Mouse (Mus musculus): ENCODE measurements around the gene Adar.
"Not testable (repeated sequence)": the region's sequence is repeated elsewhere in the genome, so short reads cannot be mapped to it uniquely, and the experiment has no call there.

Adar gene

DNA sequence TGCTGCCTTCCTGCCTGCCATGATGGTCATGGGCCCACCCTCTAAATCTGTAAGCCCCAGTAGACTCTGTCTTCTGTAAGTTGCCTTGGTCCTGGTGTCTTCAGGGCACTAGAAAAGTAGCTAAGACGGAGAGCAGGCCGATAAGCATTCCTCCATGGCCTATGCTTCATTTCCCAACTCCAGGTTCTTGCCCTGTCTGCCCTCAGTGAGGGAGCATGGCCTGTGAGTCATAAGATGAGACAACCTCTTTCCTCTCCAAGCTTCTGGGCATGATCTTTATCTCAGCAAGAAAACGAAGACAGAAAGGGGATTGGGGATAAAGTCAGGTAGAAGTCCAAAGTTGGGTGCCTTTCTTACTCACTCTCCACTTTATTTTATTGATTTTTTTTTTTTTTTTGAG is 83.7 kb downstream of the Adar start:
- DNase-seq = no peak

DNA sequence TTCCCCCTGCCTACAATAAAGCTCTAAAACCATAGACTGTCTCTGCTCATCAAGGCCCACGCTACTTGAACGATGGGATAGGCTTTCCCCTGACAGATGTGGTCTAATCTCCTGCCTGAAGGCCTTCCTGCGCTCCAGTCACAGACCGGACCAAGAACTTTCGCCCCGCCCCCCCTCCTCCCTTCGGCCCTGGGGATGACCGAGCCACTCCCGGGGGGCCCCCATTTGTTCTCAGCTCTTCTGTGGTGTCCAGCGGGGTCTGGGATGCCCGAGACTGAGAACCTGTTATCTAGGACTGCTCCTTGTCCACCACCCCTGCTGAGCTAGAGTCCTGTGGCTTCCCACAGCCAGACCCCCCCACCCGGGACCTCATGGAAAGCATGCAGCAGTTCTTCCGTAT is 84.7 kb downstream of the Adar start:
- no peak for DNase-seq

DNA sequence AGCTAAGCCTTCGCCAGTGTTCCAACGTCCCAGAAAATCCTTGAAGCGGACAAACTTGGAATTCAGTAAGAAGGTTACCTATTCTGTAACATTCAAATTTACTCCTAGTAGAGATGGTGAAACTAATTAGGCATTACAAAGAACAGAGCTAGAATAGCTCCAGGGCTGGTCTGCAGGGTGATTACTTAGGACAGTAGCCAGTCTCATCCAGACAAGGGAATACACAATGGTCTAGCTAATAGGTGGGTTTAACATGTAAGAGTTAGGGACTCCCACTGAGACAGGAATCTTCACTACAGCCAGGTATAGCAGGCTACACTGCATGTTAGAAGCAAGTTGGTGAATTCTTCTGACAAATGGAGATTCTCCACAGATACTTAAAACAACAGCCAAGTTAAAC is 85.3 kb downstream of the Adar start:
- not testable (repeated sequence) for DNase-seq

DNA sequence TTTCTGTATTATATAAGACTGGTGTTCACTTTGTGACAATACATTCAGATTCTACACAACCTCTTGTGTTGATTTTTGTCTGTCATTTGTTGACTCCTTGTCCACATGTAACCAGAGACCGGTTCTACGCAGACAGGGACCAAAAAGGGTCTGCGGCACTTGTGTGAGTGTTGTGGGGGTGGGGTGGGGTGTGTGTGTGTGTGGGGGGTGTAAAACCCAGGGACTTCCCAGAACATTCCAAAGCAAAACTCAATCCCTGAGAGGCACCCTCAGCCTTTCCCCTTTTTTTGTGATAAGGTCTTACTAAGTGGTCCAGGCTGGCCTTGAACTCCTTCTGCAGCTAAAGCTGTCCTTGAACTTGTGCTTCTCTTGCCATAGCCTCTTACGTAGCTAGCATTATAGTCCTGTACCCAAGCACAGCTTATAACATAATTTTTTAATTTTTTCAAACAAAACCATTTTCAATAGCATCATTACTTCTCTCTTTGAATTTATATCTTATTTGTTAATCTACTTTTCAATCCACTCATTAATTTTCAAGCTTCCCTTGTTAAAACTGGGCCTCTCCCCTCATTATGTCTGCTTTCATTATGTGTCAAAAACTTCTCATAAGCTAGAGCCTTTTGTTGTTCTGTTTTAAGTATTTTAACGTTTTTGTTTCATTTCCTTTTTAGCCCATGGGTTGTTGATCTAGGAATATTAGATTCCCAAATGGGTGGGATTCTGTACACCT is 86.1 kb downstream of the Adar start:
- no peak for DNase-seq

DNA sequence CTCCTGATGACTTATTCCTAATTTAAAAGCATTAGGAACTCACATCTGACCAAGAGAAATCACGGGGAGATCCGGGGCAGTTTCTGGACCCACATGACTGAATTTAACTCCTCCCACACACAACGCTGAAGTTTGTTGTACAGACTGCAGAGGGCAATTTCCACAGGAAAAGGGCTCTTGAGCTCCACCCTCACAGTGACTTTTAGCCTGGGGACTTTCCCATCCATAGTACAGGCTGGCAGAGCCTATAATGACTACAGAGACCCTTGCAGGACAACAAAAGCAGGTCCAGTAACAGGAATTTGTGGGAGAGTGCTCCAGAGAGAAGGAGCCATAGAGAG is 86.7 kb downstream of the Adar start:
- DNase-seq = no peak

DNA sequence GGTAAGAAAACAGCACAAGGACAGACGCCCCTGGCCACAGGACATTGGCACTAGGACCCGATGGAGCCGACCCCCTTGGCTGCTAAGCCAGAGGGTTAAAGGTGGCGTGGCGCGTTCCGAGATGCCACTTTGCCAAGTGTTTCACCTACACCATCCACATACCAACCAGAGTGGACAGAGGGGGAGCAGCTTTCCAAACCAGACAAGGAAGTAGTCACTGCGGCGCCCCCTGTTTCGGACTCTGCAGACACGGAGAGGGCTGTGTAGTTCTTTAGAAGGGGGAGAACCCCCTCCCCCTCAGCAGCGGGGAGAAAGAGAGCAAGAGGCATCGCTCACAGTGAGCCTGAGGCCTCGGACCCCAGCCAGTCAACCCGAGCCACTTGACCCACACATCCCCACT is 88.1 kb downstream of the Adar start:
- DNase-seq = peak; percentile 19 to 20

Data from cerebellum, postnatal 10 days (tissue).